Mouse (Mus musculus) limb, embryonic 15.5 days (tissue): ENCODE results near the gene Alk. TPM values are rescaled to one million over a fixed set of nuclear protein-coding genes. Genes with fewer than 3 reads are reported as not detected.

Source experiments
- ATAC-seq: fragments of 200-750 bp; cut with Nextera tagmentation; 2 replicates; pipeline ENCODE4 v1.8.0; 2017; ENCODE audit warnings: low read depth, moderate TSS enrichment; ENCODE audit not compliant: insufficient number of reproducible peaks, low FRiP score, low TSS enrichment
- H3K27ac ChIP-seq: fragments of 300-500 bp; sonication (generic); 2 replicates; pipeline ENCODE4 v1.5.1; 2015; ENCODE audit warnings: moderate library complexity, mild to moderate bottlenecking, inconsistent platforms
- H3K27me3 ChIP-seq: fragments of 300-500 bp; sonication (generic); 2 replicates; pipeline ENCODE4 v1.6.1; 2015; ENCODE audit warnings: inconsistent platforms
- H3K36me3 ChIP-seq: fragments of 300-500 bp; sonication (generic); 2 replicates; pipeline ENCODE4 v1.6.1; 2015; ENCODE audit warnings: inconsistent platforms
- H3K4me1 ChIP-seq: fragments of 300-500 bp; sonication (generic); 2 replicates; pipeline ENCODE4 v1.6.1; 2015; ENCODE audit warnings: inconsistent platforms
- H3K4me2 ChIP-seq: fragments of 300-500 bp; sonication (generic); 2 replicates; pipeline ENCODE4 v1.6.1; 2015; ENCODE audit warnings: mild to moderate bottlenecking, inconsistent platforms
- H3K4me3 ChIP-seq: fragments of 300-500 bp; sonication (generic); 2 replicates; pipeline ENCODE4 v1.5.1; 2015; ENCODE audit warnings: mild to moderate bottlenecking, inconsistent platforms
- H3K9ac ChIP-seq: fragments of 300-500 bp; sonication (generic); 2 replicates; pipeline ENCODE4 v1.6.1; 2015; ENCODE audit warnings: inconsistent platforms
- H3K9me3 ChIP-seq: fragments of 300-500 bp; sonication (generic); 2 replicates; pipeline ENCODE4 v1.6.1; 2016; ENCODE audit warnings: inconsistent platforms
- WGBS: fragments of 180-500 bp; shearing (Covaris S2); methylation state at CpG from one replicate; pipeline ENCODE4 v1.1.7; 2015; 5-methylcytosine and 5-hydroxymethylcytosine counted together
- polyA plus RNA-seq: library from polyadenylated mRNA; unstranded; fragments of >200 nt; fragmentation: Nextera tagmentation; extraction: Ambion mirVana; gene quantifications from 2 replicates; pipeline ENCODE4 v1.2.1, GENCODE M21; 2015

Alk gene
- polyA plus RNA-seq, 1 experiment from 2014 or later: 0.50 TPM

- no peak overlapping the region for H3K4me3 ChIP-seq
- H3K27ac ChIP-seq: no peak overlapping the region
- no peak overlapping the region for H3K9ac ChIP-seq
- H3K4me1 ChIP-seq: no peaks in the 10 kb centered on the region
- no peaks in the 10 kb centered on the region for H3K36me3 ChIP-seq
- WGBS: 68% methylated on average over 5 of the region's 5 CpGs
- no peak for ATAC-seq
- H3K4me2 ChIP-seq: no peak overlapping the region
- H3K9me3 ChIP-seq: no peaks in the 10 kb centered on the region
- no peaks in the 10 kb centered on the region for H3K27me3 ChIP-seq
Observed at GRCm38 (mm10) chr17:72474166-72474565, 130.3 kb downstream of the Alk start.

- no peak for ATAC-seq
- no peaks in the 10 kb centered on the region for H3K36me3 ChIP-seq
- H3K27me3 ChIP-seq: no peaks in the 10 kb centered on the region
- H3K9me3 ChIP-seq: 0 out of 2 replicates have a peak, but pooled peaks cover 5% of the 10 kb centered on the region
- no peak overlapping the region for H3K4me3 ChIP-seq
- H3K4me1 ChIP-seq: no peaks in the 10 kb centered on the region
- no peak overlapping the region for H3K9ac ChIP-seq
- WGBS: 76% methylated on average over 4 of the region's 4 CpGs
- H3K27ac ChIP-seq: no peak overlapping the region
- H3K4me2 ChIP-seq: no peak overlapping the region
Observed at GRCm38 (mm10) chr17:72448477-72448876, 155.9 kb downstream of the Alk start.

- no peak overlapping the region for H3K27ac ChIP-seq
- no peak overlapping the region for H3K9ac ChIP-seq
- 66% methylated on average over 3 of the region's 3 CpGs for WGBS
- no peak overlapping the region for H3K4me3 ChIP-seq
- no peak for ATAC-seq
- no peaks in the 10 kb centered on the region for H3K36me3 ChIP-seq
- 0 out of 2 replicates have a peak, but pooled peaks cover 5% of the 10 kb centered on the region for H3K9me3 ChIP-seq
- H3K27me3 ChIP-seq: no peaks in the 10 kb centered on the region
- no peaks in the 10 kb centered on the region for H3K4me1 ChIP-seq
- no peak overlapping the region for H3K4me2 ChIP-seq
Observed at GRCm38 (mm10) chr17:72445204-72446177, 158.9 kb downstream of the Alk start.

- WGBS: 72% methylated on average over 4 of the region's 4 CpGs
- ATAC-seq: no peak
- H3K27ac ChIP-seq: no peak overlapping the region
Observed at GRCm38 (mm10) chr17:72417451-72417850, 187.0 kb downstream of the Alk start.

GRCm38 (mm10) chr17:72414676-72415075 is 189.8 kb downstream of the Alk start:
- H3K9me3 ChIP-seq: no peaks in the 10 kb centered on the region
- H3K36me3 ChIP-seq: no peaks in the 10 kb centered on the region
- H3K4me2 ChIP-seq: no peak overlapping the region
- H3K27ac ChIP-seq: no peak overlapping the region
- no peak overlapping the region for H3K4me3 ChIP-seq
- ATAC-seq: no peak
- no peak overlapping the region for H3K9ac ChIP-seq
- no peaks in the 10 kb centered on the region for H3K4me1 ChIP-seq
- no peaks in the 10 kb centered on the region for H3K27me3 ChIP-seq

More at GRCm38 (mm10) chr17:72417451-72417850, 187.0 kb downstream of the Alk start:
- H3K9me3 ChIP-seq: no peaks in the 10 kb centered on the region
- H3K36me3 ChIP-seq: no peaks in the 10 kb centered on the region
- no peaks in the 10 kb centered on the region for H3K27me3 ChIP-seq
- H3K4me2 ChIP-seq: no peak overlapping the region
- no peak overlapping the region for H3K9ac ChIP-seq
- H3K4me3 ChIP-seq: no peak overlapping the region
- no peaks in the 10 kb centered on the region for H3K4me1 ChIP-seq

GRCm38 (mm10) chr17:72404813-72405212 is 199.6 kb downstream of the Alk start:
- no peak overlapping the region for H3K9ac ChIP-seq
- 60% methylated on average over 2 of the region's 2 CpGs for WGBS
- H3K4me2 ChIP-seq: no peak overlapping the region
- H3K27ac ChIP-seq: no peak overlapping the region
- H3K4me3 ChIP-seq: no peak overlapping the region
- no peak for ATAC-seq
- no peaks in the 10 kb centered on the region for H3K9me3 ChIP-seq
- H3K4me1 ChIP-seq: no peaks in the 10 kb centered on the region
- no peaks in the 10 kb centered on the region for H3K36me3 ChIP-seq
- H3K27me3 ChIP-seq: no peaks in the 10 kb centered on the region

- WGBS: 83% methylated on average over 3 of the region's 3 CpGs
- no peak overlapping the region for H3K27ac ChIP-seq
- H3K4me1 ChIP-seq: no peaks in the 10 kb centered on the region
- H3K4me2 ChIP-seq: no peak overlapping the region
- no peaks in the 10 kb centered on the region for H3K9me3 ChIP-seq
- no peaks in the 10 kb centered on the region for H3K27me3 ChIP-seq
- no peaks in the 10 kb centered on the region for H3K36me3 ChIP-seq
- no peak overlapping the region for H3K9ac ChIP-seq
- no peak for ATAC-seq
- no peak overlapping the region for H3K4me3 ChIP-seq
Observed at GRCm38 (mm10) chr17:72401861-72402260, 202.6 kb downstream of the Alk start.

- no peaks in the 10 kb centered on the region for H3K4me1 ChIP-seq
- no peaks in the 10 kb centered on the region for H3K36me3 ChIP-seq
- H3K4me3 ChIP-seq: no peak overlapping the region
- no peak for ATAC-seq
- H3K27ac ChIP-seq: no peak overlapping the region
- H3K9ac ChIP-seq: no peak overlapping the region
- 83% methylated on average over 2 of the region's 2 CpGs for WGBS
- no peaks in the 10 kb centered on the region for H3K27me3 ChIP-seq
- H3K4me2 ChIP-seq: no peak overlapping the region
- H3K9me3 ChIP-seq: no peaks in the 10 kb centered on the region
Observed at GRCm38 (mm10) chr17:72401349-72401748, 203.1 kb downstream of the Alk start.

GRCm38 (mm10) chr17:72399331-72400059 is 204.9 kb downstream of the Alk start:
- Histone ChIP-seq H3K36me3 (no peaks in the 10 kb centered on the region), H3K27ac (no peak overlapping the region), H3K27me3 (no peaks in the 10 kb centered on the region), H3K4me3 (no peak overlapping the region), H3K4me1 (no peaks in the 10 kb centered on the region), H3K9me3 (no peaks in the 10 kb centered on the region), H3K9ac (no peak overlapping the region), H3K4me2 (no peak overlapping the region)
- no peak for ATAC-seq
- WGBS: 66% methylated on average over 3 of the region's 3 CpGs

- no peaks in the 10 kb centered on the region for H3K27me3 ChIP-seq
- no peaks in the 10 kb centered on the region for H3K36me3 ChIP-seq
- no peak overlapping the region for H3K27ac ChIP-seq
- no peak overlapping the region for H3K4me2 ChIP-seq
- no peak for ATAC-seq
- no peak overlapping the region for H3K4me3 ChIP-seq
- WGBS: 25% methylated on average over 8 of the region's 8 CpGs
- H3K4me1 ChIP-seq: no peaks in the 10 kb centered on the region
- no peaks in the 10 kb centered on the region for H3K9me3 ChIP-seq
- H3K9ac ChIP-seq: no peak overlapping the region
Observed at GRCm38 (mm10) chr17:72395956-72396355, 208.5 kb downstream of the Alk start.

- Histone ChIP-seq H3K9ac (no peak overlapping the region), H3K9me3 (no peaks in the 10 kb centered on the region), H3K4me3 (no peak overlapping the region), H3K36me3 (no peaks in the 10 kb centered on the region), H3K4me1 (no peaks in the 10 kb centered on the region), H3K4me2 (no peak overlapping the region), H3K27ac (no peak overlapping the region), H3K27me3 (no peaks in the 10 kb centered on the region)
- no peak for ATAC-seq
- WGBS: 65% methylated on average over 4 of the region's 4 CpGs
Observed at GRCm38 (mm10) chr17:72368991-72369390, 235.4 kb downstream of the Alk start.
